Mouse (Mus musculus): Measurements from ENCODE around the gene Stk25. TPM values are rescaled to one million over a fixed set of nuclear protein-coding genes. Genes with fewer than 3 reads are reported as not detected.
A peak's percentile ranks its signal among the peaks of the same experiment; 100 is the strongest.

The Stk25 gene
- polyA plus RNA-seq, 1 experiment from 2014 or later = 382 TPM

GRCm38 (mm10) chr1:93656325-93657024, 2.0 kb downstream of the Stk25 start:
- ATAC-seq (ENCODE audit: low read depth) = no peak
- Histone ChIP-seq H3K36me3 (ENCODE audit: control insufficient read depth, insufficient read depth, low read length) (no peaks in the 10 kb centered on the region), H3K4me1 (ENCODE audit: control insufficient read depth, insufficient read depth, low read length) (no peaks in the 10 kb centered on the region), H3K27me3 (ENCODE audit: control insufficient read depth, insufficient read depth, low read length) (no peaks in the 10 kb centered on the region), H3K27ac (ENCODE audit: low read depth, low read length) (no peak overlapping the region), H3K9ac (replicated peaks; ENCODE audit: low read depth, low read length) (no peak overlapping the region), H3K4me2 (ENCODE audit: low read depth, low read length) (no peak overlapping the region), H3K4me3 (ENCODE audit: low read depth, low read length) (no peak overlapping the region), H3K9me3 (ENCODE audit: control insufficient read depth, low read length) (no peaks in the 10 kb centered on the region; the same call in 1 of the 2 replicates)
- WGBS = 68% methylated on average over 7 of the region's 7 CpGs

GRCm38 (mm10) chr1:93654798-93655197, 3.7 kb downstream of the Stk25 start:
- no peak for ATAC-seq (ENCODE audit: low read depth)
- WGBS = 85% methylated on average over 2 of the region's 2 CpGs
- Histone ChIP-seq H3K36me3 (ENCODE audit: control insufficient read depth, insufficient read depth, low read length) (no peaks in the 10 kb centered on the region), H3K4me2 (ENCODE audit: low read depth, low read length) (no peak overlapping the region), H3K9ac (replicated peaks; ENCODE audit: low read depth, low read length) (no peak overlapping the region), H3K4me1 (ENCODE audit: control insufficient read depth, insufficient read depth, low read length) (no peaks in the 10 kb centered on the region), H3K9me3 (ENCODE audit: control insufficient read depth, low read length) (no peaks in the 10 kb centered on the region), H3K27ac (ENCODE audit: low read depth, low read length) (no peak overlapping the region), H3K27me3 (ENCODE audit: control insufficient read depth, insufficient read depth, low read length) (no peaks in the 10 kb centered on the region), H3K4me3 (ENCODE audit: low read depth, low read length) (no peak overlapping the region)

GRCm38 (mm10) chr1:93654275-93654674, 4.2 kb downstream of the Stk25 start:
- Histone ChIP-seq H3K4me2 (ENCODE audit: low read depth, low read length) (no peak overlapping the region), H3K27ac (ENCODE audit: low read depth, low read length) (no peak overlapping the region), H3K4me1 (ENCODE audit: control insufficient read depth, insufficient read depth, low read length) (no peaks in the 10 kb centered on the region), H3K9me3 (ENCODE audit: control insufficient read depth, low read length) (no peaks in the 10 kb centered on the region), H3K27me3 (ENCODE audit: control insufficient read depth, insufficient read depth, low read length) (no peaks in the 10 kb centered on the region), H3K4me3 (ENCODE audit: low read depth, low read length) (no peak overlapping the region), H3K36me3 (ENCODE audit: control insufficient read depth, insufficient read depth, low read length) (no peaks in the 10 kb centered on the region), H3K9ac (replicated peaks; ENCODE audit: low read depth, low read length) (no peak overlapping the region)
- WGBS = 65% methylated on average over 2 of the region's 2 CpGs
- no peak for ATAC-seq (ENCODE audit: low read depth)

DNA sequence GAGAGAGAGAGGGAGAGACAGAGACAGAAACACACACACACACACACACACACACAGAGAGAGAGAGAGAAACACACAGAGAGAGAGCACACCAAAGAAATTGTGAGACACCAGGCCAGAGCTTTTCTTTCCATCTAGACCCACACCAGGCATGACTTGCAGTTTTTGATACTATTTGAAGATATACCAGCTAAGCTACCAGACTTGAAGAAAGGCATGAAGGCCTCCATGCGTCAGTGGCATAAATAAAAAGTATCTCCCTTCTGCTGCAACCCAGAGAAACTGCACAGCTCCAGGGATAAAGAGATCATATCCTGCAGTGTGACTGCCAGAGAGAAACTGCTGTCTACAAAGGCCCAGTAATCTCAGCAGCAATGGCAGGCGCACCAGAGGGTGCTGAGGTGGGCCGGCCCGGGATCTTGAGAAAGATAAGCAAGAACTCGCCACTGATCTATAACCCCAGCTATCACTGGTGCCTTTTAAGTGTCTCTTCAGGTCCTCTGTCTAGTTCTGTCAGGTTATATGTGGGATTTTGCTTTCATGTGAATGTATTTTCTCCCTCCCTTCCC, 8.8 kb downstream of the Stk25 start:
- no peak overlapping the region for H3K27ac ChIP-seq (ENCODE audit: low read depth, low read length)
- H3K9me3 ChIP-seq (ENCODE audit: control insufficient read depth, low read length) = no peaks in the 10 kb centered on the region
- no peaks in the 10 kb centered on the region for H3K36me3 ChIP-seq (ENCODE audit: control insufficient read depth, insufficient read depth, low read length)
- H3K4me1 ChIP-seq (ENCODE audit: control insufficient read depth, insufficient read depth, low read length) = no peaks in the 10 kb centered on the region
- H3K4me2 ChIP-seq (ENCODE audit: low read depth, low read length) = no peak overlapping the region
- H3K27me3 ChIP-seq (ENCODE audit: control insufficient read depth, insufficient read depth, low read length) = no peaks in the 10 kb centered on the region
- no peak for ATAC-seq (ENCODE audit: low read depth)
- WGBS = 81% methylated on average over 5 of the region's 5 CpGs
- H3K9ac ChIP-seq (replicated peaks; ENCODE audit: low read depth, low read length) = no peak overlapping the region
- no peak overlapping the region for H3K4me3 ChIP-seq (ENCODE audit: low read depth, low read length)

- WGBS = 97% methylated on average over 2 of the region's 2 CpGs
- no peaks in the 10 kb centered on the region for H3K4me1 ChIP-seq (ENCODE audit: control insufficient read depth, insufficient read depth, low read length)
- no peak for ATAC-seq (ENCODE audit: low read depth)
- H3K4me3 ChIP-seq (ENCODE audit: low read depth, low read length) = no peak overlapping the region
- H3K36me3 ChIP-seq (ENCODE audit: control insufficient read depth, insufficient read depth, low read length) = no peaks in the 10 kb centered on the region
- no peaks in the 10 kb centered on the region for H3K27me3 ChIP-seq (ENCODE audit: control insufficient read depth, insufficient read depth, low read length)
- H3K9ac ChIP-seq (replicated peaks; ENCODE audit: low read depth, low read length) = no peak overlapping the region
- H3K9me3 ChIP-seq (ENCODE audit: control insufficient read depth, low read length) = no peaks in the 10 kb centered on the region
- no peak overlapping the region for H3K27ac ChIP-seq (ENCODE audit: low read depth, low read length)
- H3K4me2 ChIP-seq (ENCODE audit: low read depth, low read length) = no peak overlapping the region
These were observed 15.8 kb downstream of the Stk25 start for GRCm38 (mm10) chr1:93642692-93643091.

DNA sequence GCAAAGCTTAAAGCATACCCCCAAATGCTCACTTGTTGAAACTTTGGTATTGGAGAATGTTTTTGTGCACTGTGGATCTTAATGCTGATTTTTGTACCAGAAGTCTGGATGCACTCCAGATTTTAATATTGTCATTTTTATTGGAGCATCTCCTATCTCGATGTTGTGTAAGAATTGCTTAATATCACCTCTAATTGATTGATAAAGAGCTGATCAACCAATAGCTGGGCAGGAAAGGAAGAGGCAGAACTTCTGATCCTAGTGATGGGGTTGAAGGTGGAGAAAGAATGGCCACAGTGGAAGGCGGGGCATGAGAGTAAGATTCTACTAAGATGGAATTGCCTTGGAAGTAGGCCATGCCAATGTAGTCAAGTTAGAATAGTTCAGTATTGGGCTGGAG, 16.5 kb downstream of the Stk25 start:
- Histone ChIP-seq H3K4me3 (ENCODE audit: low read depth, low read length) (no peak overlapping the region), H3K4me1 (ENCODE audit: control insufficient read depth, insufficient read depth, low read length) (no peaks in the 10 kb centered on the region), H3K9me3 (ENCODE audit: control insufficient read depth, low read length) (no peaks in the 10 kb centered on the region), H3K4me2 (ENCODE audit: low read depth, low read length) (no peak overlapping the region), H3K9ac (replicated peaks; ENCODE audit: low read depth, low read length) (no peak overlapping the region), H3K36me3 (ENCODE audit: control insufficient read depth, insufficient read depth, low read length) (no peaks in the 10 kb centered on the region), H3K27me3 (ENCODE audit: control insufficient read depth, insufficient read depth, low read length) (no peaks in the 10 kb centered on the region), H3K27ac (ENCODE audit: low read depth, low read length) (no peak overlapping the region)
- ATAC-seq (ENCODE audit: low read depth) = no peak
- WGBS = 90% methylated on average over 2 of the region's 2 CpGs

DNA sequence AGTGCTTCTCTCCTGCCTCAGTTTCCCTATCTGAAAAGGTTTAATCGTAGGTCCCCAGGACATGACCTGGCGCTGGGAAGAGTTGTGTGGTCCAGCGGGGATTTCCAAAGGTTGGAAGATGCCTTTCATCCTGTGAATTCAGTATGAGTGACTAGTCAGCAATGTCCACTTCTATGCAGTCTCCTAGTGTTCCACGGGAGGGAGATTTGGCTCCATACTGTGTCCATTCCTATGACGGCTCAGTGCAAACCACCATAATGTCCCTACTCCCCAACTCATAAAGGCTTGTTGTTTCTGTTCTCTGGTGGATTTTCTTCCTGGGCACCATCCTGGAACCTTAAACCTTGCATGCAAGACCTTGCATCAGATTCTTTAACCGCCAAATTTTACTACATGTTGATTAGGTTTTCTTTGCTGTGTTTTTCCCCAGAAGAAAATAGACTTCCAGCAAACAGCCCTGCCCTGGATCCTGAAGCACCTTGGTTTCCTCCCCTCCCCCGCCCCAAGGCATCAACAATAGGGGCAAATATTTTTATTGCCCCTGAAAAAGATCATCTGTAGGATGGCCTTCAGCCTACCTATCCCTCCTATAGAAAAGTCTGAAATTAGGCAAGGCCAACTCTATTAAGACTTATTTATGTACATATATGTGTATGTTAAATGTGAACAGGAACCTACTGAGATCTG, 22.1 kb downstream of the Stk25 start:
- 32% methylated on average over 7 of the region's 7 CpGs for WGBS
- peaks cover 12% of the 10 kb centered on the region; the same call in 1 of the 2 replicates for H3K4me1 ChIP-seq (ENCODE audit: control insufficient read depth, insufficient read depth, low read length)
- H3K36me3 ChIP-seq (ENCODE audit: control insufficient read depth, insufficient read depth, low read length) = no peaks in the 10 kb centered on the region
- H3K27ac ChIP-seq (ENCODE audit: low read depth, low read length) = peak overlapping the region; percentile 91
- peak overlapping the region; percentile 97 for H3K4me3 ChIP-seq (ENCODE audit: low read depth, low read length)
- peak overlapping the region; percentile 73 for H3K4me2 ChIP-seq (ENCODE audit: low read depth, low read length)
- H3K9ac ChIP-seq (replicated peaks; ENCODE audit: low read depth, low read length) = peak overlapping the region; percentile 87
- peak; percentile 32 for ATAC-seq (ENCODE audit: low read depth)
- no peaks in the 10 kb centered on the region for H3K9me3 ChIP-seq (ENCODE audit: control insufficient read depth, low read length)
- H3K27me3 ChIP-seq (ENCODE audit: control insufficient read depth, insufficient read depth, low read length) = no peaks in the 10 kb centered on the region

GRCm38 (mm10) chr1:93635580-93636192, 22.8 kb downstream of the Stk25 start:
- H3K36me3 ChIP-seq (ENCODE audit: control insufficient read depth, insufficient read depth, low read length) = no peaks in the 10 kb centered on the region
- ATAC-seq (ENCODE audit: low read depth) = peak; percentile 99

More at GRCm38 (mm10) chr1:93635580-93636192, 22.8 kb downstream of the Stk25 start:
- WGBS = 1% methylated on average over 44 of the region's 44 CpGs
- peak overlapping the region; percentile 91 for H3K27ac ChIP-seq (ENCODE audit: low read depth, low read length)
- no peaks in the 10 kb centered on the region for H3K27me3 ChIP-seq (ENCODE audit: control insufficient read depth, insufficient read depth, low read length)
- H3K9me3 ChIP-seq (ENCODE audit: control insufficient read depth, low read length) = no peaks in the 10 kb centered on the region
- peak overlapping the region; percentile 85 for H3K4me2 ChIP-seq (ENCODE audit: low read depth, low read length)
- H3K9ac ChIP-seq (replicated peaks; ENCODE audit: low read depth, low read length) = peak overlapping the region; percentile 87
- peaks cover 12% of the 10 kb centered on the region; the same call in 1 of the 2 replicates for H3K4me1 ChIP-seq (ENCODE audit: control insufficient read depth, insufficient read depth, low read length)
- peak overlapping the region; percentile 97 for H3K4me3 ChIP-seq (ENCODE audit: low read depth, low read length)
